Mouse (Mus musculus): ENCODE measurements around the gene Olfr401.
"Not testable (repeated sequence)": the region's sequence is repeated elsewhere in the genome, so short reads cannot be mapped to it uniquely, and the experiment has no call there.

Gene Olfr401

GRCm38 (mm10) chr11:74113412-74113811, at the start of gene Olfr401:
Olfr401 (plus strand) TSS chr11:74113712.
- no peak for DNase-seq

DNA sequence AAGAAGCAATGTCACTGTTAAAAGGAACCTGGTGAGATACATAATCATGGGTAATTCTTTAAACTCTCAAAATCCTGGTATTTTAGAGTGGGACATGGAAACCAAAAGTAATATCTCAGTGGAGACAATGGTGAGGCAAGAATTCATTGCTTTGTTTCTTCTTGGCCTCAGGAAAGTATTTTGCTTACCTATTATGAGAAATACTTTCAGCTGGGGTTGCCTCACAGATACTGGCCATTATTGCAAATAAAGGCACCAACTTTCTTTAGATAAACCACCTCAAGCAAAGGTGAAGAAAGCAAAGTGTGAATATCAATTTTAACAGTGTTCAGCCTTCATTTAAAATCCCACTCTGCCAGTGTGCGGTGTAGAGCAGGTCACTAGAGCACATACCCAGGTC, 43.9 kb upstream of the Olfr401 start, which contains the start of gene Zfp616:
TSS of gene Zfp616 (plus strand) at position 301 of the 400 bp plus-strand sequence.
- no peak for DNase-seq

GRCm38 (mm10) chr11:74100724-74101123, 12.8 kb upstream of the Olfr401 start:
- no peak for DNase-seq

GRCm38 (mm10) chr11:74101507-74101906, 12.0 kb upstream of the Olfr401 start:
- no peak for DNase-seq

GRCm38 (mm10) chr11:74105066-74105465, 8.4 kb upstream of the Olfr401 start:
- DNase-seq = no peak

- DNase-seq = not testable (repeated sequence)
Measured at GRCm38 (mm10) chr11:74140001-74140400, 26.5 kb downstream of the Olfr401 start.

GRCm38 (mm10) chr11:74145866-74146265, 32.4 kb downstream of the Olfr401 start:
- no peak for DNase-seq

DNA sequence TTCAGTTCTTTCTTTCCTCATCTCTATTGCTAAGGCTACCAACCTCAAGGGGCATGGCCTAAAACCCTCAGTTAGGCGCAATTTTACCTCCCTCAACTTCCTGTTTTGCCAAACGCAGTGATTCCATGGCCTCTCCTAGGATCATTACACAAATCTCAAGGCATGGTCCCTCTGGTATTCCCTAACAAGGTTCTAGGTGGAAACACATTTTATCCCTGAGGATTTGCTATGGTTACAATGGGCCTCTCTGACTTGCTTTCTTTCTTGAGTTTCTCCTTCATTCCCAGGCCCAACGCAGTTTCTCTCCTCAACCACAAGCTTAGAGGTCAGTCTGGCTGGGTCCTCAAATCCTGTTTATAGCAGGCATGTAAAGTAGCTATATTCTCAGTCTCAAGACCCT, 39.7 kb downstream of the Olfr401 start, which contains the start of gene Olfr402:
TSS of gene Olfr402 (plus strand) at position 301 of the 400 bp plus-strand sequence.
- no peak for DNase-seq

DNA sequence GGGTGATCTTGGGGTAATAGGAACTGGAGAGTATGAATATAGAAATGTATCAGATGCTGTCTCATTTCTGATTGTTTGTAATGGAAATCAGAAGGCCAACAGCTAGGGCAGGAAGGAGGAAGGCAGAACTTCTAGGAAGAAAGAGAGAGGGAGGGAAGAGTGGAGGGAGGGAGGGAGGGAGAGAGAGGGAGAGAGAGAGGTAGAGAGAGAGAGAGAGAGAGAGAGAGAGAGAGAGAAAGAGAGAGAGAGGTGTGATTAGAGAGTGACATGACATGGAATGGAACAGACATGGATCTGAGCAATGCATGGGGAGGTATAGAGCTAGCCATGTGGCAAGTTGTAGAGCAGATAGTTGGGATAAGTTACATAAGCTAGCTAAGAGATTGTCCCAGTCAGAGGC, 55.3 kb downstream of the Olfr401 start:
- no peak for DNase-seq
